Mouse (Mus musculus): ENCODE measurements at regions not wholly inside any gene's neighbourhood (a gene's known extent, or its start where the extent isn't known, plus 50 kb on each side); places are given as distances from the start of the nearest gene placed in this dataset.

DNA sequence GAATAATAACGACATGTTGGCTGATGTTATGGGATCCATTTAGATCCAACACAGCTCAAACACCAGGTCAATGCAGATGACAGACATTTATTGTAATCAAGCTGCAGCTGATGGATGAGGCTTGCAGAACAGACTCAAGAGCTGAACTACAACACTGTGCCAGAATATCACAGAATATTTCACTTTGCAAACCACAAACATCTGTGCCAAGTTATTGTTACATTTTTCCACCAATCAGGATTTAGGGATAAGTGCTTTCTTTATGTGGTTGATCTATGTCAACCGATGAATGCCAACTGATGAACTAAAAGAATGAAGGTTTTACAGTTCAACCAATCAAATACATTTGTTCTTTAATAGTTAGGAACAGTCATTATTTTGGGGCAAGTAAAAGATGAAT, 63.9 kb upstream of the Tars start:
- TF ChIP-seq POLR2A (IDR thresholded peaks at IDR 0.05; ENCODE audit: low read depth, low read length) (no peak), CTCF (IDR thresholded peaks at IDR 0.05; ENCODE audit: extremely low read depth, insufficient read depth, insufficient read length, insufficient replicate concordance) (no peak)
